Mouse (Mus musculus) heart, adult 2 months (tissue): ENCODE measurements around the gene Cfap54. TPM values are rescaled to one million over a fixed set of nuclear protein-coding genes. Genes with fewer than 3 reads are reported as not detected.

ENCODE experiments used
- DNase-seq, 2 experiments: peaks; one replicate each; pipeline ENCODE4 v3.0.0; 2021
- H3K27ac ChIP-seq: fragments of 200-600 bp; 2 replicates; pipeline ENCODE4 v1.8.1; 2022
- H3K27me3 ChIP-seq: fragments of 200-500 bp; 2 replicates; pipeline ENCODE4 v1.6.1; 2012; ENCODE audit warnings: mild to moderate bottlenecking, low read length, inconsistent platforms, mixed read lengths; ENCODE audit not compliant: control insufficient read depth, insufficient read depth
- H3K36me3 ChIP-seq: fragments of 200-500 bp; 2 replicates; pipeline ENCODE4 v1.6.1; 2012; ENCODE audit warnings: low read length, inconsistent platforms; ENCODE audit not compliant: control insufficient read depth, insufficient read depth
- H3K4me1 ChIP-seq: fragments of 200-500 bp; 2 replicates; pipeline ENCODE4 v1.6.1; 2011; ENCODE audit warnings: low read length; ENCODE audit not compliant: control insufficient read depth, insufficient read depth
- H3K4me3 ChIP-seq: fragments of 200-600 bp; 2 replicates; pipeline ENCODE4 v1.8.1; 2022
- H3K79me2 ChIP-seq: fragments of 200-500 bp; replicated peaks from 2 replicates; pipeline ENCODE4 v1.6.1; 2012; ENCODE audit warnings: mild to moderate bottlenecking, inconsistent platforms, low read length, moderate library complexity, mixed read lengths; ENCODE audit not compliant: control insufficient read depth, insufficient read depth
- H3K9ac ChIP-seq: fragments of 200-500 bp; 2 replicates; pipeline ENCODE4 v1.6.1; 2012; ENCODE audit warnings: low read depth, mild to moderate bottlenecking, control low read depth, inconsistent platforms, low read length, mixed read lengths
- CTCF ChIP-seq: fragments of 200-600 bp; IDR thresholded peaks from 2 replicates; pipeline ENCODE4 v1.8.1; 2022; ENCODE audit warnings: antibody characterized with exemption, mild to moderate bottlenecking, moderate library complexity
- EP300 ChIP-seq: fragments of 200-500 bp; IDR thresholded peaks from 2 replicates; pipeline ENCODE4 v1.6.1; 2011; ENCODE audit warnings: low read depth, low read length, control low read depth; ENCODE audit not compliant: insufficient read depth
- POLR2A ChIP-seq: fragments of 200-500 bp; IDR thresholded peaks from 2 replicates; pipeline ENCODE4 v1.6.1; 2011; ENCODE audit warnings: mild to moderate bottlenecking, low read depth, low read length, control low read depth; ENCODE audit not compliant: insufficient read depth
- WGBS: fragments of 180-500 bp; shearing (Covaris S2); methylation state at CpG from one replicate; pipeline ENCODE4 v1.1.7; 2018; 5-methylcytosine and 5-hydroxymethylcytosine counted together
- intact Hi-C: fragments of 180-260 bp; cut with DNase I; formaldehyde crosslinking; loops from one replicate; pipeline ENCODE4 v1.15.1; 2025
- polyA plus RNA-seq: library from polyadenylated mRNA; depleted of rRNA; stranded (reverse); fragments of >200 nt; gene quantifications from 2 replicates; pipeline ENCODE4 v1.2.3, GENCODE M21; 2012
- total RNA-seq, 2 experiments: library from RNA; stranded (reverse); gene quantifications; 2 replicates each; pipeline ENCODE4 v1.2.3; 2021

Gene Cfap54
- total and polyA plus RNA-seq, 3 experiments, result 0.26 to 0.82 (median 0.47) TPM

- Histone ChIP-seq H3K9ac (no peak overlapping the region), H3K4me1 (peaks cover 2% of the 10 kb centered on the region; the same call in 1 of the 2 replicates), H3K27me3 (no peaks in the 10 kb centered on the region), H3K36me3 (no peaks in the 10 kb centered on the region), H3K4me3 (no peak overlapping the region), H3K79me2 (no peaks in the 10 kb centered on the region), H3K27ac (no peak overlapping the region)
- TF ChIP-seq EP300, result no peak
- TF ChIP-seq POLR2A, result no peak
- TF ChIP-seq CTCF, result no peak
- intact Hi-C loops, result no loop called here
- 58% methylated on average over 6 of the region's 6 CpGs for WGBS
- DNase-seq, result no peak
These were observed 22.9 kb upstream of the Cfap54 start for GRCm38 (mm10) chr10:93104357-93104756.

GRCm38 (mm10) chr10:93103676-93104075 is 22.3 kb upstream of the Cfap54 start:
- DNase-seq, result no peak
- no peaks in the 10 kb centered on the region for H3K36me3 ChIP-seq
- TF ChIP-seq EP300 (no peak), CTCF (no peak), POLR2A (no peak)
- no peaks in the 10 kb centered on the region for H3K79me2 ChIP-seq
- H3K27ac ChIP-seq, result no peak overlapping the region
- 37% methylated on average over 11 of the region's 11 CpGs for WGBS
- intact Hi-C loops, result no loop called here
- H3K9ac ChIP-seq, result no peak overlapping the region
- H3K4me1 ChIP-seq, result peaks cover 2% of the 10 kb centered on the region; the same call in 1 of the 2 replicates
- no peaks in the 10 kb centered on the region for H3K27me3 ChIP-seq
- no peak overlapping the region for H3K4me3 ChIP-seq

- intact Hi-C loops, result no loop called here
- H3K27me3 ChIP-seq, result no peaks in the 10 kb centered on the region
- no peaks in the 10 kb centered on the region for H3K79me2 ChIP-seq
- TF ChIP-seq CTCF (no peak), POLR2A (no peak), EP300 (no peak)
- H3K27ac ChIP-seq, result no peak overlapping the region
- H3K4me3 ChIP-seq, result no peak overlapping the region
- no peak for DNase-seq
- peaks cover 2% of the 10 kb centered on the region; the same call in 1 of the 2 replicates for H3K4me1 ChIP-seq
- WGBS, result 34% methylated on average over 5 of the region's 5 CpGs
- no peak overlapping the region for H3K9ac ChIP-seq
- no peaks in the 10 kb centered on the region for H3K36me3 ChIP-seq
These were observed 20.9 kb upstream of the Cfap54 start for GRCm38 (mm10) chr10:93102321-93102720.

- Histone ChIP-seq H3K4me1 (peaks cover under 1% of the 10 kb centered on the region; the same call in 1 of the 2 replicates), H3K36me3 (no peaks in the 10 kb centered on the region), H3K9ac (no peak overlapping the region), H3K79me2 (no peaks in the 10 kb centered on the region), H3K4me3 (no peak overlapping the region), H3K27ac (no peak overlapping the region), H3K27me3 (no peaks in the 10 kb centered on the region)
- intact Hi-C loops, result no loop called here
- 77% methylated on average over 7 of the region's 7 CpGs for whole genome bisulfite sequencing
- no peak for DNase-seq
- TF ChIP-seq CTCF, result no peak
These were observed 16.9 kb upstream of the Cfap54 start for GRCm38 (mm10) chr10:93098211-93098805.

- Histone ChIP-seq H3K27me3 (no peaks in the 10 kb centered on the region), H3K36me3 (no peaks in the 10 kb centered on the region), H3K4me3 (no peak overlapping the region), H3K9ac (no peak overlapping the region), H3K4me1 (no peaks in the 10 kb centered on the region), H3K27ac (no peak overlapping the region), H3K79me2 (no peaks in the 10 kb centered on the region)
- no peak for DNase-seq
- TF ChIP-seq POLR2A, result no peak
- no peak for TF ChIP-seq EP300
- no peak for TF ChIP-seq CTCF
- intact Hi-C loops, result loop anchor here (2.0 kb wide), 1 partner anchor 21 kb away; no protein-coding TSS in a partner anchor
- WGBS, result 85% methylated on average over 7 of the region's 7 CpGs
These were observed 16.0 kb upstream of the Cfap54 start for GRCm38 (mm10) chr10:93097439-93097838.

GRCm38 (mm10) chr10:93095827-93096226 is 14.4 kb upstream of the Cfap54 start:
- no peaks in the 10 kb centered on the region for H3K27me3 ChIP-seq
- no peak overlapping the region for H3K9ac ChIP-seq
- no peak overlapping the region for H3K27ac ChIP-seq
- TF ChIP-seq EP300, result no peak
- no peak for TF ChIP-seq POLR2A
- TF ChIP-seq CTCF, result no peak
- H3K36me3 ChIP-seq, result no peaks in the 10 kb centered on the region
- no peaks in the 10 kb centered on the region for H3K79me2 ChIP-seq
- WGBS, result 83% methylated on average over 4 of the region's 4 CpGs
- intact Hi-C loops, result loop anchor here (2.0 kb wide), 1 partner anchor 23 kb away; no protein-coding TSS in a partner anchor
- H3K4me1 ChIP-seq, result no peaks in the 10 kb centered on the region
- no peak for DNase-seq
- H3K4me3 ChIP-seq, result no peak overlapping the region
